Mouse (Mus musculus): ENCODE data around the gene A1bg. TPM values are rescaled to one million over a fixed set of nuclear protein-coding genes. Genes with fewer than 3 reads are reported as not detected.

The A1bg gene
- not detected for total RNA-seq (2023)

GRCm38 (mm10) chr15:60922912-60923311 lies at the start of gene A1bg:
A1bg (minus strand) TSS chr15:60923012.

GRCm38 (mm10) chr15:60853231-60853999 lies 69.4 kb downstream of the A1bg start, which contains the start of gene Fam84b:
Fam84b (minus strand) TSS chr15:60853778.

Other genes starting within 250 kb of the A1bg start
- gene Fam84b, start 69.2 kb downstream of the A1bg start, total RNA-seq (2023) = 19.2 TPM